Mouse (Mus musculus): ENCODE measurements around the gene Atf6.

GRCm38 (mm10) chr1:170876906-170877305 is 9.3 kb upstream of the Atf6 start:
- TF ChIP-seq CTCF (IDR thresholded peaks at IDR 0.05; ENCODE audit: low read depth) (no peak), EP300 (IDR thresholded peaks at IDR 0.05; ENCODE audit: low read depth) (no peak)

Measured in liver, postnatal 0 days (tissue).